Mouse (Mus musculus): ENCODE data around the gene Tcstv3. TPM values are rescaled to one million over a fixed set of nuclear protein-coding genes. Genes with fewer than 3 reads are reported as not detected.

The Tcstv3 gene
- not detected in 2 replicates for polyA plus RNA-seq (2012; rRNA removed)

GRCm38 (mm10) chr13:120316578-120316977, at the start of gene Tcstv3:
Tcstv3 (plus strand) TSS chr13:120316878.

GRCm38 (mm10) chr13:120299991-120300442, 16.7 kb upstream of the Tcstv3 start, which contains the start of gene BC147527:
BC147527 (plus strand) TSS chr13:120300392.

Other genes starting within 250 kb of the Tcstv3 start
- not detected in 2 replicates for gene Gm20767, start 176.6 kb upstream of the Tcstv3 start, polyA plus RNA-seq (2012; rRNA removed)
- gene Gm21818, start 144.4 kb upstream of the Tcstv3 start, polyA plus RNA-seq (2012; rRNA removed): not detected in 2 replicates
- gene Gm21762, start 100.9 kb upstream of the Tcstv3 start, polyA plus RNA-seq (2012; rRNA removed): 0.21 and 0.26 TPM in 2 replicates
- not detected in 2 replicates for gene Gm21731, start 77.8 kb upstream of the Tcstv3 start, polyA plus RNA-seq (2012; rRNA removed)
- gene AF067061, start 53.8 kb upstream of the Tcstv3 start, polyA plus RNA-seq (2012; rRNA removed): not detected in 2 replicates
- not detected in 2 replicates for gene BC147527, start 16.5 kb upstream of the Tcstv3 start, polyA plus RNA-seq (2012; rRNA removed)

All from ovary, adult 2 months (tissue).